Comparison of ENCODE assay signal across 1 mouse cellular context in genomic region chr11:102334973-102335700, GRCm38 (mm10).
TF ChIP-seq lines count a peak whose summit lies in the region.

No protein-coding gene starts in this region.

TF ChIP-seq in ES-E14, 5 proteins besides CTCF, POLR2A, EP300 and RAD21:
- TF ChIP-seq ZC3H11A (IDR thresholded peaks at IDR 0.05; ENCODE audit: borderline replicate concordance, low read depth, low read length) = no peak
- TF ChIP-seq CHD2 (IDR thresholded peaks at IDR 0.05; ENCODE audit: low read depth, low read length) = no peak
- no peak for TF ChIP-seq HCFC1 (IDR thresholded peaks at IDR 0.05; ENCODE audit: borderline replicate concordance, insufficient read depth, low read length)
- no peak for TF ChIP-seq MAFK (IDR thresholded peaks at IDR 0.05; ENCODE audit: insufficient read depth, low read depth, low read length)
- TF ChIP-seq ZNF384 (IDR thresholded peaks at IDR 0.05; ENCODE audit: low read depth, low read length) = no peak
